Mouse (Mus musculus) thymus, postnatal 10 days (tissue): ENCODE results near the gene Vps26b.

Experiments used
- DNase-seq, 2 experiments: peaks; one replicate each; pipeline ENCODE4 v3.0.0; 2021; ENCODE audit warnings: low spot score in 2 of 2

Vps26b gene

DNA sequence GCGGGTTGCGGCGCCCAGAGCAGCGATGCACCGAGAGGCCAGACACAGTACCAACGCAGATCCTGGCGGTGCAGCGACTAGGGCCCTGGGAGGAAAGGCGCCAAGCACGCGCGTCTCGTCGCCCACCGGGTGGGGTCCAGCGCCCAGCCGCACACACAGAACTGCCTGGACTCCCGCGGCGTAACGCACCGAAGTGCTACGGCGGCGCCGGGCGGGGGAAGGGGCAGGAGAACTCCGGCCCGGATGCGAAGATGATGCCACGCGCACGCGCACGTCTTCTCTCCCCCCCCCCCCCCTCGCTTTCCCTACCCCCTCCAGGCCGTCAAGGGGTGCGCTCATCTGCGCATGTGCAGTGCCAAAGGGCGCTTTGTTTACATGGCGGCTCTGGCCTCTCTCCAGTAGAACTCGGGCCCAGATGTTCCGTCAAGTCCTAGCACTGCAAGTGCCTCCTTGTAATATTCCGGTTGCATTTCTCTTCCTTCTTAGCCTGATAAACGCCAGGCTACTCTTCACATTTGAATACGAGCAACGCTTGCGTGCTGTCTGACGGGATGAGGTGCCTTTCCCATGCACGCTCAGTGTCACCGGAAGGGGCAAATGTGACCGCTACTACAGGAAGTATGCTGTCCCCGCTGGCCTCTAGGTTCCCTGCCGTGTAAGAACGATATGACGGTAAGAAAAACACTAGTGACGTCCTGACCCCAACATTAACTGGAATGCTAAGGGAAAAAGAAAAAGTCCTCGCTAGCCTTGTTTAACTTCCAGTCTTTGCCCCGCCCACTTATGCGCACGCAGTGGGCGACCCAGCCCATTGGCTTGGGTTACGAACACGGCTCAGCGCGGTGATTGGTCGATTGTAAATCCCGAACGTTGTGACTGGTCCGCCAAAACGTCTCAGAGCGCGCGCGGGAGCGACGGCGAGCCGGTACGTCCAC, at the start of gene Vps26b, which contains the start of gene Ncapd3:
Gene Vps26b, minus strand, starts transcription at position 238 of the 935 bp plus-strand sequence.
Gene Ncapd3, plus strand, starts transcription at position 348 of the 935 bp plus-strand sequence.
- DNase-seq: peak; percentile 94 to 95

GRCm38 (mm10) chr9:27075812-27076211, 45.9 kb upstream of the Vps26b start:
- no peak for DNase-seq

GRCm38 (mm10) chr9:27074677-27075076, 44.8 kb upstream of the Vps26b start:
- DNase-seq: no peak

GRCm38 (mm10) chr9:27070895-27071294, 41.0 kb upstream of the Vps26b start:
- no peak for DNase-seq

DNA sequence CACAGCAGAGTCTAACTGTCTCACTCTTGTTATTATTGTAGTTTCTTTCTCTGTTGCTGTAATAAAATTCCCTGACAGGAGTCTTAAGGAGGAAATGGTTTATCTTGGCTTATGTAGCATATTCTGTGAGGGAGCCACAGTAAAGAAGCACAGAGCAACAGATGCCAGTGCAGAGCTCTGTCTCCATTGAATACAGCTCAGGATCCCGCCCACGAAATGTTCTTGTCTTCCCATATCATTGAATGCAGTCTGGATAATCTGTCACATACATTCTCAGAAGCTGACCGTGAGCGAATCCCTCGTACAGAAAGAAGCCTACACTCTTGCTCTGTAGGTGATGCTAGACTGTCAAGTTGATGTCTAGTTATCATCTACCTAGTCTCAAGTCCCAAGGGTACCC, 28.5 kb upstream of the Vps26b start:
- no peak for DNase-seq

GRCm38 (mm10) chr9:27049492-27049891, 19.6 kb upstream of the Vps26b start:
- no peak for DNase-seq

DNA sequence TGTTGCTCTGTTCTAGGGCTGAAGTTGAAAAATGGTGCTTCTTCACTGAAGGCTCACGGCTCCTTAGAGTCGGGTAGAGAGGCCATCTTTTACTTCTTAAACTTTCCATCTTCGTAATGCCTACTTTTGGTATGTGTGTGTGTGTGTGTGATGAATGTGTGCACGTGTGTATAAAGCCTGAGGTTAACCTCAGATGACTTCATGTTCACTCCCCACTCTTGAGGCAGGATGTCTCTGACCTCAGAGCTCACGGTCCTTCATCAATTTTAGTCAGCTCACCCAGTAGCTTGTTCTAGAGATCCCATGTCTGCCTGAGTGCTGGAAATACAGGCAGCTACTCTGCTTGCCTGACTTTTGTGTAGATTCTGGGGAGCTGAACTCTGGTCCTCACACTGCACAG, 14.0 kb upstream of the Vps26b start:
- DNase-seq: no peak

GRCm38 (mm10) chr9:27030763-27031100, 867 bp upstream of the Vps26b start:
- no peak for DNase-seq

DNA sequence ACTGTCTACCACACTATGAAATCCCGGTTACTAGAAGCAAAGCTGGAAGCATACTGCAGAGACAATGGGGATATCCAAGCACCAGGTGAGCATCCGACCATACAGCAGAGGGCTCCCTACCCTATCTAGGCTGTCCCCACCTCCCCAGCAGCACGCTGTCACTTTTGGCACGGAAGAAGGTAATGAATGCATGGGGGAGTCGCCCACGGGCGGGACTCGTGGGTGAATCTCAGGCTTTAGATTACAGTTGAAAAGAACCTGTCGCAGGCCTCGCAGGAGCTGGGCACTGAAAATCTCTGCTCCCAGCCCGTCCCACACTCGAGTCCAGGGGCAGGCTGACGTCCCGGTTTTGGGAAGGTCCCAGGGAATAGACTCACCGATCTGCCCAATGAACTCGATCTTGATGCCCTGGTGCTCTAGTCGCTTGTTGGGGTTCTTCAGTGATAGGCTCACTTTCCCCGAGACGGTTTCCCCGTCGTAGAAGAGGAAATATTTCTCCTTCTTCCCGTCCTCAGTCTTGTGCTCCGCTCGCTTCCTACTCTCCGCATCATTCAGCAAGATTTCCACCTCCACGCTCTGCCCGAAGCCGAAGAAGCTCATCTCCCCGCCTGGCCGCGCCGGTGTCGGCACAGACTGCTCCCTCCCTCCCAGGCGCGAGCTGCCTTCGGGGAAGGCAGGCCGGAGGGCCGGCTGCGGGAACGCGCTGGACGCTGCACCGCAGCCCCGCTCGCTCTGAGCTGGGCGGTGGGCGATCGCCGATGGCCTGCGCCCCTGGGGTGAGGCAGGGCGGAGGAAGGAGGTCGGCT, 640 bp downstream of the Vps26b start:
- peak; percentile 58 to 59 for DNase-seq

GRCm38 (mm10) chr9:27026708-27027107, 3.2 kb downstream of the Vps26b start:
- DNase-seq: no peak

- DNase-seq: peak in 1 of 2 experiments; percentile 7
These were observed 6.2 kb downstream of the Vps26b start for GRCm38 (mm10) chr9:27023681-27024080.

DNA sequence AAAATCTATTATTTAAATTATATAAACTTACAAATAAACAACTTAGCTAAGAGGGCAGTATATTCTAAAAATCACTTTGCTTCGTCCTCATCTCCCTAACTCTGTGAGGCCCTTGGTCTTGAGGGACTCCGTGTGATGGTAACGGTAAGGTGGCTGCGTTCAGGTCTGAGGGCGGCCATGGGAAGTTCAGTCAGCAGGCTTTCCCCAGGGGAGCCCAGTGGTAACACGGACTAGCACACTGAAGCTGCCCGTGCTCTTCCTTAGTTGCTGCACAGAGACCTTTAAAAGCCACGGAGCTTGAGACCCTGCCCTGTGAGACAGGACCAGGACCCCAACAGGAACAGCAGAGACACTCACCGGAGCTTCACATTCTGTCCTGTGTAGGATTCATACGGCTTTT, 10.9 kb downstream of the Vps26b start:
- DNase-seq: no peak

DNA sequence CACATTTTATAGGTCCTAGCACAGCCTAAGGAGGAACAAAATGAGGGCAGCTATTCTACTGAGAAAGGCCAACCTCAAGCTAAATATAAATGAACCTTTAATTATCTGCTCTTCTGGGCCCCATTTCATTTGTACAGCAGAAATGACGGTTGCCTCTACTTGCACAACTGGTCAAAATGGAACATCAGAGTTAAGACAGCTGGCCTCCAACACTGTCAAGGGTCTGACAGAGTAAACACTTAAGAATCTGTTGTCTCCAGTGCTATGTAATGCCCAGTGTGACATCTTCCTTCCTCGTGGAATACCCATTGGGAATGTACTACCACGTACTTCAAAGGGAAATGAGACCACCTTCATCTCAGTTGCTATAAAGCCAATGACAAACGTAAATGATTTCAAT, 18.3 kb downstream of the Vps26b start:
- DNase-seq: no peak

- DNase-seq: no peak
These were observed 20.6 kb downstream of the Vps26b start for GRCm38 (mm10) chr9:27009231-27009630.

GRCm38 (mm10) chr9:27006866-27007265, 23.0 kb downstream of the Vps26b start:
- DNase-seq: no peak

- no peak for DNase-seq
These were observed 23.9 kb downstream of the Vps26b start for GRCm38 (mm10) chr9:27005933-27006332.

DNA sequence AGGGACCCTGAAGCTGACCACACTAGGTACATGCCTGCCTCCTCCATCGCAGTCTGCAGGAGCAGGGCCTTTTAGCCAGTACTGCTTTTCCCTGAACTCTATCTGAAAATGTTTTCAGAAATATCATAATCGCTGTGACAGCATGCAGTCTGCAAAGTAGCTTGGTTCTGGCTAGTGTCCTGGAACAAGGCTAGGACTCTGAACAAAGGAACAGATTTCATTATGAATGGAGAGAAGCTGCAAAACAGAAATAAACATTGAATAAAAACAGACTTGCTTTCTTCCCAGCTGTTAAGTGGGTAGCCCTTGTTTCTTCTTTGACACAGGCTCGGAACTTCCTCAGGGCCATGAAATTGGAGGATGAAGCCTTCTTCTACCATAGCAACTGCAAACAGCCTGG, 24.6 kb downstream of the Vps26b start:
- DNase-seq: no peak

DNA sequence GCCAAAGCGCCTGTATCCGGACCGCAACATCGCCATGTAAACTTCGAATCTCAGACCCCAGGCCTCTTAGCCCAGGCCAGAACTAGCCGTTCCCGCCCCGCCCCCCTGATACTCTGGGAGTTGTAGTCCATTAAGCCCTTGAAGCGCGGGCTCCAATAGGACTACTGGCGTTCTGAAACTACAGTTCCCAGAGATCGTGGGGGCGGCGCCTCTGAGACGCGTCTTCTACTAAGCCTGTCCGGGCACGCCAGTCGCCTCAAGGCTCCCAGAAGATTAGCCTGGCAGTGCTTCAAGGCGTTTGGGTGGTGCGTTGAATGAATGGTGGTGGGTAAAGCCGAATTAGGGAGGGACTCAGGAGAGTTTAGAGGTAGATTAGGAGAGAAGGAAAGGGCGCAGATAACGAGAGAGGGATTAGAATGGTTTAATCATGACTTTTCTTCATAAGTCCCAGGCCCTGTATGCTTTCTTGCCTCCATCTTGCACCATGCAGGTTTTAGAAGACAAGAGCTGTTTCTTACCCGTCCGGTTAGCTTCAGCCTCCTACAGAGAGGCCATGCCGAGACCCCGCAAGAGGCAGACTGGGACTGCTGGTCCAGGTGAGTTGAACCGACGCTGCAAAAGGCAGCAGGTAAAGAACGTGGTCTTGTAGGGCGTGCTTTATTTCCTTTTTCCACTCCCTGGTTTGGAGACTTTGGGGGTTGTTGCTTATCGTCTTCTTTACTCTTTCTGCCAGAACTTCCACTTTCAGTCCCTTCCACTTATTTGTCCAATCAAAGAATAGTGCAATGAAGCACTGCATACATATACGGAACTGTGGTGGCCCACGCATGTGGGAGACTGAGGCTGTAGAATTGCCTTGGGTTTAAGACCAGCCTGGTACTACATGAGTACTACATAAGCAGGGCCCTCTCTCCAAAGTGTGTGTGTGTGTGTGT, 30.1 kb downstream of the Vps26b start, which contains the start of the genes Acad8 and Thyn1:
Gene Acad8, minus strand, starts transcription at position 106 of the 935 bp plus-strand sequence.
Gene Thyn1, plus strand, starts transcription at position 250 of the 935 bp plus-strand sequence.
- peak; percentile 87 to 90 for DNase-seq

DNA sequence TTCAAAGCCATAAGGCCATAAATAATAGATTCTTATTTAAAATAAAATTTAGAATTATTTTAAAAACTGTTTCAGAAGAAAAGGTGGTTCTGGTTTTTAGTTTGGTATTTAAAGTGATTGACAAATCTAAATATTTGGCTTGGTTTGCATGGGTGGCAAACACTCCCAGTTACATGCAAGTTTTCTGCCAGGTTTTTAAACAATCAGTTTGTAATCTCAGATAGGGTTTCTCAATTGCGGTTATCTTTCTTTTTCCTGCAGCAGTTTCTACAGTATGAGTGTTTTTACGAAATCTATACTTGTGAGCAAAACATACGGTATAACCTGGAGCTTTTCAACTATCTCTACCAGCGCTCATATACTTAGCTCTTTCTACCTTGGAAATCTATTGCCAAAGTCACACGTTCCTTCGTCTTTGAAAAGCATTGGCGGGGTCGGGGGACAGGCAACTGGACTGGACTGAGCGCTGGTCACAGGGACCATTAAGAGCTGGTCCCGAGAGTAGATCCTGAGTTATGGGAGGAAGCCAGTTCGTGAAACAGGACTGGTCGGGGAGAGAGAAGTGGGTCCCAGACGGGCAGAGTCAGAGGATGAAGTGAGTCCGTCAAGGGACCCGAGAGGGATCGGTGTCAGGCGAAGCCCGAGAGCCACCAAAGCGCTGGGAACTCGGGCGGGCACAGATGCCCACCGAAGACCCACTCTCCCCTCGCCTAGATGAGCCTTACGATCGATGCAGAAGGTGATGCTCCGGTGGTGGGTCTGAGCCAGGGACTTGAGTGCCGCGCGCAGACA, 31.0 kb downstream of the Vps26b start:
- DNase-seq: no peak

DNA sequence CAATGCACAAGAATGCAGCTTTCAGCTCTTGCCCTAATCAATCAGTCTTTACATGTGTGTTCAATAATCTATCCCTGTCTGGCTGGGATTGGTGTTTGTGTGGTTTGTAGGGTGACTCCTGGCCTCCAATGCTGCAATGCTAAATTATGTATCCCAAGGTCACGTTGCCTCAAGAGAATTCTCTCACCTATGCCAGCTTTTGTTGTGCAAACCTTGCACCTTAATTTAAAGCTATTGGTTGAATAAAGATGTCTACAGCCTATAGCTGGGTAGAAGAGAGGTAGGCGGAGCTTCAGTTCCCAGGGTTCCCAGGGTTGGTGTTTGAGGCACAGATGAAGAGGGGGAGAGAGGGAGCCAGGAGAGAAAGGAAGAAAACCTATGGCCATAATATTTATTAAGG, 32.4 kb downstream of the Vps26b start:
- DNase-seq: no peak

- no peak for DNase-seq
These were observed 32.8 kb downstream of the Vps26b start for GRCm38 (mm10) chr9:26997062-26997461.
